Mouse (Mus musculus) lung, postnatal 0 days (tissue): Measurements from ENCODE around the gene Aagab. TPM values are rescaled to one million over a fixed set of nuclear protein-coding genes. Genes with fewer than 3 reads are reported as not detected.

Source experiments
- ATAC-seq: fragments of 200-750 bp; cut with Nextera tagmentation; 2 replicates; pipeline ENCODE4 v1.8.0; 2017; ENCODE audit warnings: moderate library complexity
- DNase-seq: peaks from one replicate; pipeline ENCODE4 v3.0.0-alpha.2; 2016; ENCODE audit warnings: low spot score
- H3K27ac ChIP-seq: fragments of 300-500 bp; sonication (generic); 2 replicates; pipeline ENCODE4 v1.5.1; 2014; ENCODE audit warnings: antibody characterized with exemption, mild to moderate bottlenecking, low read length, mixed read lengths
- H3K27me3 ChIP-seq: fragments of 300-500 bp; sonication (generic); replicated peaks from 2 replicates; pipeline ENCODE4 v1.6.1; 2014; ENCODE audit warnings: low read length, mixed read lengths; ENCODE audit not compliant: insufficient read depth
- H3K36me3 ChIP-seq: fragments of 300-500 bp; sonication (generic); 2 replicates; pipeline ENCODE4 v1.6.1; 2014; ENCODE audit warnings: low read length, mixed read lengths; ENCODE audit not compliant: insufficient read depth
- H3K4me1 ChIP-seq: fragments of 300-500 bp; sonication (generic); 2 replicates; pipeline ENCODE4 v1.6.1; 2014; ENCODE audit warnings: antibody characterized with exemption, low read depth, low read length, mixed read lengths; ENCODE audit not compliant: insufficient read depth
- H3K4me2 ChIP-seq: fragments of 300-500 bp; sonication (generic); replicated peaks from 2 replicates; pipeline ENCODE4 v1.6.1; 2014; ENCODE audit warnings: low read depth, mild to moderate bottlenecking, low read length, moderate library complexity, mixed read lengths
- H3K4me3 ChIP-seq: fragments of 300-500 bp; sonication (generic); 2 replicates; pipeline ENCODE4 v1.5.1; 2014; ENCODE audit warnings: low read depth, low read length
- H3K9ac ChIP-seq: fragments of 300-500 bp; sonication (generic); replicated peaks from 2 replicates; pipeline ENCODE4 v1.6.1; 2014; ENCODE audit warnings: low read depth, mild to moderate bottlenecking
- H3K9me3 ChIP-seq: fragments of 300-500 bp; sonication (generic); 2 replicates; pipeline ENCODE4 v1.6.1; 2016; ENCODE audit warnings: low read length, mixed read lengths
- CTCF ChIP-seq: IDR thresholded peaks from 2 replicates; pipeline ENCODE4 v1.5.1; 2016; ENCODE audit warnings: antibody characterized with exemption, mild to moderate bottlenecking
- EP300 ChIP-seq: IDR thresholded peaks from 2 replicates; pipeline ENCODE4 v1.6.1; 2016; ENCODE audit warnings: antibody characterized with exemption, mild to moderate bottlenecking, control low read depth
- WGBS: fragments of 180-500 bp; shearing (Covaris S2); extraction: QIAGEN DNeasy Blood & Tissue Kit; methylation state at CpG from one replicate; pipeline ENCODE4 v1.1.7; 2014; 5-methylcytosine and 5-hydroxymethylcytosine counted together
- polyA plus RNA-seq: library from polyadenylated mRNA; unstranded; fragments of >200 nt; fragmentation: Nextera tagmentation; extraction: Ambion mirVana; gene quantifications from 2 replicates; pipeline ENCODE4 v1.2.1, GENCODE M21; 2015

Gene Aagab
- polyA plus RNA-seq, 1 experiment from 2014 or later: 20.5 TPM

GRCm38 (mm10) chr9:63682301-63682700 is 79.8 kb downstream of the Aagab start:
- Histone ChIP-seq H3K27ac (no peak overlapping the region), H3K4me1 (peaks cover 4% of the 10 kb centered on the region; the same call in 1 of the 2 replicates), H3K27me3 (no peaks in the 10 kb centered on the region), H3K36me3 (no peaks in the 10 kb centered on the region), H3K4me2 (no peak overlapping the region), H3K9me3 (no peaks in the 10 kb centered on the region), H3K9ac (no peak overlapping the region), H3K4me3 (no peak overlapping the region)
- TF ChIP-seq EP300 (no peak), CTCF (no peak)
- WGBS: 36% methylated on average over 9 of the region's 9 CpGs
- DNase-seq (peak; percentile 48), ATAC-seq (peak; percentile 11)

DNA sequence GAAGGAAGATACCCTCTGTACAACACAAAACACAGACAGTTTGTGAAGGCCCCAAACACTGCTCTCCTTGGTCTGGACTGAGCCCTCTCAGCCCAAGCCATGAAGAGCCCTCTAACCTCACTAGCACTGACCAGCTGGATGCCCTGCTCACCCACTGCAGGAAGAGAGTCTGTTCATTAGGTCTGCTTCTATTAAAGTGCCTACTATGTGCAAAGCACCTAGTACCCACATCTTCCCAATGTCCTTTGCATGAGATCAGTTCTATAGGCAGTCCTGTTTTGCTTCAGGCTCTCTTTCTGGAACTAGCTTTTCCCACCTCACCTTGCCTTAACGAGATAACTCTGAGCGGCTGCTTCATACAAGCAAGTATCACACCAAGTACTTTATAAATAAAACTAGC is 80.5 kb downstream of the Aagab start:
- Histone ChIP-seq H3K4me1 (peaks cover under 1% of the 10 kb centered on the region; the same call in 1 of the 2 replicates), H3K4me3 (no peak overlapping the region), H3K4me2 (no peak overlapping the region), H3K27me3 (no peaks in the 10 kb centered on the region), H3K36me3 (no peaks in the 10 kb centered on the region), H3K9ac (no peak overlapping the region), H3K27ac (no peak overlapping the region), H3K9me3 (no peaks in the 10 kb centered on the region)
- ATAC-seq (no peak), DNase-seq (no peak)
- TF ChIP-seq CTCF (no peak), EP300 (no peak)
- 74% methylated on average over 2 of the region's 2 CpGs for WGBS

DNA sequence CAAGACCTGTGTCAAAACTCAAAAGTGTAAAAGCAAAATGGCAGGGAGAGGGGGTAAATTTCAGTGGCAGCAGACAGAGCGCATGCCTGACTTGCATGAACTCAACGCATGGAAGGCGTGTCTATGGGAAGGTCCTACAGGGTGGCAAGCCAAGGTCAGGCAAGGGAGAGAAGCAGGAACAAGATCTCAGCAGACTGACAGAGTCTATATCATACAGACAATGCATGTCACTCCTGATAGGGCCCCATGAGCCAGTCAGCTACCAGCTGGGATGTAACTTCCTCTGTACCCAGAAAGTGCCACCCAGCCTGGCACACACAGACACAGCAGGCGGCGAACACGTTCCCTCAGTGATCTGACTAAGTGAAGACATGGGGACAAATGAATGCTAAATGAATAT is 81.8 kb downstream of the Aagab start:
- no peak for ATAC-seq

DNA sequence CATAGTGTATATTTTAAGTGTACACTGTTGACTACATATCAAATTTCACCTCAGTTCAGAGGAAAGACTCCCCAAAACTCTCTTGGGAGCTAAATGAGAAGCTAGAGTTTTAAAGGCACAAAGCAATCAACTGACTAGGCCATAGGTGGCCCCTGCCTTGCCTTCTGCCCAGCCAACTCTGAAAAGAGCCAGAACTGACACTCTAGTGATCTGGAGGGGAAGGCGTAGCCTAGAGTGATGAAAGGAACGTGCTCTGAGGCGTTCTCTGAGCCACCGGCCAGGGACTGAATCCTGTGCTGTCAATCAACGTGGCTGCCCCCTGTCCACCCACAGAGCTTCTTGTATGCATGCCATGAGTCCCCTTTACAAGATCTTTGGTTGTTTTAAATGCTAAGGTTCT is 82.9 kb downstream of the Aagab start:
- whole genome bisulfite sequencing: 71% methylated on average over 5 of the region's 5 CpGs
- H3K4me3 ChIP-seq: no peak overlapping the region
- no peaks in the 10 kb centered on the region for H3K9me3 ChIP-seq
- H3K4me2 ChIP-seq: no peak overlapping the region
- H3K4me1 ChIP-seq: no peaks in the 10 kb centered on the region; the same call in 1 of the 2 replicates
- no peak overlapping the region for H3K27ac ChIP-seq
- TF ChIP-seq CTCF: no peak
- TF ChIP-seq EP300: no peak
- H3K36me3 ChIP-seq: no peaks in the 10 kb centered on the region
- ATAC-seq: no peak
- no peak for DNase-seq
- H3K9ac ChIP-seq: no peak overlapping the region
- H3K27me3 ChIP-seq: no peaks in the 10 kb centered on the region

More for the DNA sequence above, 81.8 kb downstream of the Aagab start:
- H3K4me1 ChIP-seq: no peaks in the 10 kb centered on the region; the same call in 1 of the 2 replicates
- no peak overlapping the region for H3K4me2 ChIP-seq
- no peaks in the 10 kb centered on the region for H3K9me3 ChIP-seq
- H3K4me3 ChIP-seq: no peak overlapping the region
- no peaks in the 10 kb centered on the region for H3K36me3 ChIP-seq
- H3K27ac ChIP-seq: no peak overlapping the region
- TF ChIP-seq CTCF (no peak), EP300 (no peak)
- 92% methylated on average over 6 of the region's 6 CpGs for WGBS
- H3K27me3 ChIP-seq: no peaks in the 10 kb centered on the region
- no peak overlapping the region for H3K9ac ChIP-seq
- no peak for DNase-seq

GRCm38 (mm10) chr9:63687413-63688015 is 85.1 kb downstream of the Aagab start:
- Histone ChIP-seq H3K9me3 (no peaks in the 10 kb centered on the region), H3K36me3 (no peaks in the 10 kb centered on the region), H3K4me1 (peaks cover 2% of the 10 kb centered on the region; the same call in 1 of the 2 replicates), H3K9ac (no peak overlapping the region), H3K4me2 (no peak overlapping the region), H3K27me3 (no peaks in the 10 kb centered on the region), H3K27ac (peak overlapping the region; percentile 54; the same call in 1 of the 2 replicates), H3K4me3 (no peak overlapping the region)
- ATAC-seq: peak; percentile 90
- DNase-seq: peak; percentile 72
- WGBS: 46% methylated on average over 7 of the region's 7 CpGs
- TF ChIP-seq EP300: peak; percentile 66
- peak; percentile 36; the same call in 1 of the 2 replicates for TF ChIP-seq CTCF

GRCm38 (mm10) chr9:63690511-63690910 is 88.1 kb downstream of the Aagab start:
- no peak overlapping the region for H3K27ac ChIP-seq

More at GRCm38 (mm10) chr9:63690511-63690910, 88.1 kb downstream of the Aagab start:
- Histone ChIP-seq H3K36me3 (no peaks in the 10 kb centered on the region), H3K9me3 (no peaks in the 10 kb centered on the region), H3K27me3 (no peaks in the 10 kb centered on the region), H3K4me2 (no peak overlapping the region), H3K9ac (no peak overlapping the region), H3K4me3 (no peak overlapping the region), H3K4me1 (peaks cover 2% of the 10 kb centered on the region; the same call in 1 of the 2 replicates)
- ATAC-seq (no peak), DNase-seq (no peak)
- WGBS: 82% methylated on average over 1 of the region's 1 CpGs
- TF ChIP-seq CTCF: no peak
- no peak for TF ChIP-seq EP300
